Mouse (Mus musculus) retina, postnatal 1 day (tissue): ENCODE measurements around the gene Mef2c.

Experiments
- DNase-seq: peaks from one replicate; pipeline ENCODE4 v3.0.0-alpha.2; 2012

The Mef2c gene

DNA sequence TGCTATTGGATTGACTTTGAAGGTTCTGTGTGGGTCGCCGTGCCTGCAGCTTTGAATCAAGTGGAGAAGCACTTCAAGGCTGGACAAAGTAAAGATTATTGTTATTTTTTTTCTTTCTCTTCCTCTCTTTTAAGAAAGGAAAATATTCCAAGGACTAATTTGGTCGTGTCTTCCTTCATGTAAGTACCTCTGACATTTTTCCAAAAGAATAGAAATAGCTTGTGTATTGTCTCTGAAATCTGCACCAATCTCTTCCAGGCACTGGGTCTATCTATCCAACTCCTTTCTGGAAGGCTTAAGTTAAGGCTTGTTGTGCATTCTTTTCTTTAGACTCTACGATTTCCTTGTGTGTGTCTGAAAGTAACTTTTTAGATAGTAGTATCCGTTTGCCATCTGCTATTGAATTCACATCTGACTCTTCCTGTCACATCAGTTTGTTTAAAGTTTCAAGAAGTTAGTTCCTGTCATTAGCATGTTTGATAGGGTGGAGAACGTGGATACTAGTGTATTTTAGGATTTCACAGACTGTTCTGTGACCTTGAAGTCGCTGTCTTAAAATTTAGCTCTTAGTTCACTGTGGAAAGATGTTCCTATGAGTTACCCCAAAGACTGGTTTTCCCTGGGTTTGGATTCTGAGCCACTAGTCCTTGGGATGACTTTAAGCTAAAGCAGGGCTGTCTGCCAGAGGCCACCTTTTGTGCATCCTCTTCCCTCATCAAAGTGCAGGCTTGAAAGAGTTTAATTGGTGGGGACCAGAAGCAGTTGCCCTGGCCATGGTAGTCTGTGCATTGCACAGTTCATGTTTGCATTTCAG lies 21.3 kb downstream of the Mef2c start:
- DNase-seq = no peak

DNA sequence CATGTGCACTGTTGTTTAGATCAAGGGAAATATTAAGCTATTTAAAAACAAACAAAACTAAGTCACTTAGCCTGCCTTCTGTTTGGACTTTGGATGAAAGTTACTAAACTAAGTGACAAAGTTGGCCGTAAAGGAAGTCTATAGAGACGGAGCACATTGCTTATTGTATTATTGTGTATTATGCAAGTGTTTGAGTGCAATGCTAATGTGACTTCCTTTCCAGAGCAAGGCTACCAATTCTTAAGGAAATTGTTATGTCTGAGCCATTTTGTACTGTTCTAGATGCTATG lies 21.8 kb downstream of the Mef2c start:
- no peak for DNase-seq

DNA sequence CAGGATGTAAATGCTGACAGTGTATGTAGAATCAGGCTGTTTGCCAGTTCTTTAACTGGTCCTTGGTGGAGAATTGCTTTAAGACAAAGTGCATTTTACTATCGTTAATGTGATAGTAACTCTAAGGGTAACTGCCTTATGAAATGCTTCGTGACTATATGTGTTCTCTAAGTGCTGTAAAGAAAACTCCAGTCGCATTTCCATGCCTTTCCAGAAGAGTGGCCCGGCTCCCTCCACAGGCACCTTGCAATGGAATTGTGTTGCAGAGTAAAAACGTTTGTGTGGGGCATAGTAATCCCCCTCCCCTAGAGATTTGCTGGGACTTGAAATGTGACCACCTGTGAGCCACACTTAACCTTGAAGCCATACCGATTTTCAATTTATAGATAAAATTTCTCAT lies 22.2 kb downstream of the Mef2c start:
- DNase-seq = no peak

DNA sequence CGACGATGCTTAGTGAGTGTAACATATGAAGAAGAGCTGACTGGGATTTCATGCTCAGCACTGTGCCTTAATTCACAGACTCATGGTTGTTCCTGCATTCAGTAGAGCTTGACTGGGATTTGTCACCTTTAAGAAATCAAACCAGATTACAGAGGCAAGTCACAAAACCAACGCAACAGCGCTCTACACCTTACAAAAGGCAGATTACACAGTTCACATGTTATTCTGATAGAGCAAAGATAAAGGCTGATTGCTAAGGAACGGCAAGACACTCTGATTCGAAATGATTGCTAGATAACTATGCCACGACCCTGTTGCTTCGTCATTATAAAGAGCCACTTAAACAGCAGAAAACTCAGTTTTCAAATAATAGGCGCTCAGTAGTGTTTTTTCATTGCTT lies 24.1 kb downstream of the Mef2c start:
- no peak for DNase-seq

DNA sequence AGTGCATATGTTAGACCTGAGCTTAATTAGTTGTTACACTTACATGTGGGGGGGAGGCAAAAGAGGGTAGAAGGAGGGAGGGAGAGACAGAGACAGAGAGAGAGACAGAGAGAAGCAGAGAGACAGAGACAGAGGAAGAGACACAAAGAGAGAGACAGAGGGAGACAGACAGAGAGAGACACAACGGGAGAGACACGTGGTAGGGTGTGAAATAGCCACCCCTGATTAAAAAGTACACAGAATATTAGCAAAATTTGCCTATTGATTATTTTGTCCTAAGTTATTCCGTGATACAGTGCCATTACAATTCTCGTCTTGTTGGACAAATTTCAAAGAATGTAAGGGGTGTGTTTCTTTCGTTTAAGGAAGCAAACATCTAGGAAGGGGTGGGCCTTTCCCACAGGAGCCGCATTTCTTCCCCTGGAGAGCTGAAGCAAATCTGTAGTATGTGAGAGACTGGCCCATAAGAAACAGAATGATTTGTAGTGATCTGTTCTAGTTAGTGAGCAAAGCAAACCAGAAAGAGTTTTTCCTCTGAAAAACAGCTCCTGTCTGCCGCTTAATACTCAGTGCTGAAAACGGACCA lies 26.0 kb downstream of the Mef2c start:
- DNase-seq = no peak

DNA sequence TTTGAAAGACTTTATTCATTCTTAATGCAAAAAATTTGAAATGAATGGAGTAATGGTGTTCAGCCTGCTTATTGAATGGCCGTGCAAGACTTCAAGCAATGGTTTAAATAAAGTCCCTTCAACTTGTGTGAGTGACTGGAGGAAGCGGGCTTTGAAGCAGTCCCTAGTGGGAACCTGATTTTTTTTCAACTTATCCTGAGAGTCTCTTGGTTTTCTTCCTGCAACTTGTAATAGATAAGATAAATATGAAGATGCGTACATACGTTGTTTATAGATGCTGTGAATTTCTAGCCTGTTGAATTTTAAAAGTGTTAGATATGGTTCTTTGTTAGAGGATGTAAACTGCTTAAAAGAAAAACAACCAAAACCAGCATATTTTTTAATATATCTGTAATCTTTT lies 27.1 kb downstream of the Mef2c start:
- DNase-seq = no peak

DNA sequence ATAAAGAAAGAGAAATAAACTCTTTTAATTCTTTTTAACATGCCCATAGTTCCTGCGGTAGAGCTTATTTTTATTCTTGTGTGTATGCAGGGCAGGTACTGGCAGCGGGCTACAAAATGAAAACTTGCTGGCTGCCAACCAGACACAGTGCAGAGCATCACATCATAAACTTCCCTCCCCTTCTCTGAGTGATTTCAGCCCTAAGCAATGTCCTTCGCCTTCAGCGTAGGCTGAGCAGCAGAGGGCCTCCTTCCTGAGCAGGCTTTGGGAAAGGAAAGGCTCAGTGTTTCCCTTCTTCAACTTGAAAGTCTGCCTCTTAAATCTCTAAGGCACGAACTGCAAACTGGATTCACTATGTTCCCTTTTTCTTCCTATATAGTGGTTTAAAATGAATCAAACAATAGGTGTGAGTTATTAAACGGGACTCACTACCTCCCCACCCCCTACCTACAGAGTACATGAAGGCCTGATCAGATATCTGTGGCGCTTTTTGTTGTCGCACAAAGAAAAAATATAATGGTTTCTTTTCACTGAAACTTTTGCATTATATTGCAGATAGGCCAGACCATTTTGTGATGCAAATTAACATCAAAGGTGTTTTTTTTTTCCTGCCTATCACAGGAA lies 28.2 kb downstream of the Mef2c start:
- no peak for DNase-seq

DNA sequence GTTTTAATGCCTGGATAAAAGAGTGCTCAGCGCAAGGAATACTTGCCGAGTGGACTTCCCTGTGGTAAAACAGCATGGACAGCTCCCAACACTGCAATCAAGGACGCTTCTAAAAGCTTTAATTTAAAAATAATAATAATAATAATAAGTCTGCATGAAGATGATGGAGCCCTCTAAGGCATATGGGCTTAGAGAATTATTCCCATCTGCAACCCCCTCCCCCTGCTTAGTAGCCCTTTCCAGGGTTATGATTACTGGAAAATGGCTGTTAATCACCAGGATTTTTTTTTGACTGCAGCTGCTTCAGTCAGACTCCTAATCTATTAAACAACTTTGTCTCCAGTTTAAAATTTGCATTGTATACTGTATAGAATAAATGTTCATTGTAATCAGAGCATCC lies 32.5 kb downstream of the Mef2c start:
- no peak for DNase-seq

DNA sequence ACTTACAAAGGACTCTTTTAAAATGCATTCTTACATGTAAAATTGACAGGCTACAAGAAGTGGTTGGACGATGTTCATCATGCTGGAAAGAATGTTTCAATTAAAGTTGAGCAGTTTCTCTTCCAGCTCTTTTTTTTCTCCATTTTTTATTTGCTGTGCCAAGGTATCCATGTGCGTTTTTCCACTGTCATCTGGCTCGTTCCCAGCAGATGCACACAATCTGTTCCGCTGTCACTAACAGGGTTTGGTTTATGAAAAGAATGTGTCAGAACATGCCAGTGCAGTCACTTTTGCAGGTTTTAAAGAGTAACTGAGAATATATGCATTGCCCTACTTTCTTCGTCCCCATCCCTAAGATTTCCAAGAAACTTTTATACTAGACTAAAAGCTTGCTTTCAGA lies 33.3 kb downstream of the Mef2c start:
- DNase-seq = no peak

DNA sequence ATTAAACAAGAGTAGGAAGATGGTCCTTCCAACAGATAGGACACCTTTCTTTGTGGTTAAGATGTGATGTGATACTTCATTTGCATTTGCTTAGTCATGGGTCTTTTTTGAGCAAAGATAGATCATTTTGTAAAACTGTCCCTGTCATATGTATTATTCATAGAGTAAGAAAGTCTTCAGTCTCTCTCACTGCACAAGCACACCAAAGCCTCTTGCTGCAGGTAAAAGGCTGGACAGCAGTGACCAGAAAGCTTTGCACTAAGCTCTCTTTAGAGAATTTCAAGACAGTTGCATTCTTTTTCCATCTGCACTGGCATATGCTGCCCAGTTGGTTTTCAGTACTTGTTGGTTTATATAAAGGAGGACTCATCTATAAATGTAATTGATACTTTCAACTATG lies 36.1 kb downstream of the Mef2c start:
- no peak for DNase-seq

DNA sequence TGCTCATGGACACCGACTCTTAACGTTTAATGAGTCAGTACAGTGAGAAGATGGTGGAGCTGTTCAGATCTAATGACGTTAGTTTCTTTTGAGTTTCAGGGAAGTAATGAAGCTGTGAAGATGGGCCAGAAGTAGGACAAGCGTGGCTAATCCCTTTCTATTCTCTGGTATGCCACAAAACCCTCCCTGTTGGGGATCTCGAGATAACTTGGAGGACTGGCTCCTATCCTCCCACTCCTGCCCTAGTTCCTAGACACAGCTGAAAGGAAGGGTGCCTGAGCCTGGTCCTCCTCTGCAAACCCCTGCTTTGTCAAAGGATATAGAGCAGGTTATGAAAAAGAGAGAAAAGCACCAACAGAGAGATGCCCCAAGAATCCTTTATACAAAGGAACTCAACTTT lies 38.8 kb downstream of the Mef2c start:
- no peak for DNase-seq

DNA sequence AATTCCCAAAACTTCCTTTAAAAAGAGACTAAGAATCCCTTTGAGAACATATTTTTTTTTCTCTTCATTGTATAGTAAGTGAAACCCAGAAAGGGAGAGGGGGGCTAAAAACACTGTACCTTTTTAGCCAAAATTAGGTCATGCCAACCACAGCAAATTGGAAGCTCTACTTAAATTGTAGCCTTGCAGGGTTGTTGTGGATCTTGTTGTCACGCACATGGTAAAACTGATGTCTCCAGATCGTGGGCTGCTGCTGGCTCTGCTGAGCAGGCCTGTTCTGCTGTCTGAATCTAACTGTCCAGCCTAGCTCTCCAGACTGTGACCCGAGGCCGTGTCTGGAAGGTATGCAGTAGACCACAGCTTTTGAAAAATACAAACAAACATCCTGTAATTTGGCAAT lies 40.9 kb downstream of the Mef2c start:
- no peak for DNase-seq

DNA sequence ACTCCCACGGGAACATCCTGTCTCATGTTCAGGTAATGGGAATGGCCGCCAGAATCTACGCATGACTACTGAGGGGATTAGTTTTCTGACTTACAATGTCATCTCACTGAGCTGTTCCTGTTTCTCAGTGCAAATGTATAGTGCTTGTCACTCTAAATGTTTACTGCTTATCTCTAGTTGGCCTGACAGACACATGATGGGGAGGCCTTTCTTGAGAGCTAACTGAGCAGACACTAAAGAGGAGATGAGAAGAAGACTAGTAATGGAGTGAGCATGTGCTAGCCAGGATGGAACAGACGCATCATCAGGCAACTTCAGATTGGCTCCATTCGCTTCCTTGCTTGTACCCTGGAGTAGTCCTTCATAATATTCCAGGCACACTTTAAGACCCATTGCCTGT lies 43.0 kb downstream of the Mef2c start:
- no peak for DNase-seq

DNA sequence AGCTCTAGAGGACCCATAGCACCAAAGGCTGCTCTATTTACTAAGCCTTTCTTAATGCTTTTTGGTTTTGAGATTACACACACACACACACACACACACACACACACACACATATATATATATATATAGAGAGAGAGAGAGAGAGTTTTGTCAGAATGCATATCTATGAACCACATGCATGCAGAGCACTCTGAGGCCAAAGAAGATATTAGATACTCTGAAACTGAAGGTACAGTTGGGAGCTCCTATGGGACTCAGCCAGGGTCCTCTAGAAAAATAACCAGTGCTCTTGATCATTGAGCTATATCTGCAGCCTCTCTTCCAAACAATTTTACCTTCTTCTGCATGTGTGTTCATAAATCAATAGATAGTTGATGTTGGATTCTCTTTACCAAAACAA lies 47.4 kb downstream of the Mef2c start:
- no peak for DNase-seq

DNA sequence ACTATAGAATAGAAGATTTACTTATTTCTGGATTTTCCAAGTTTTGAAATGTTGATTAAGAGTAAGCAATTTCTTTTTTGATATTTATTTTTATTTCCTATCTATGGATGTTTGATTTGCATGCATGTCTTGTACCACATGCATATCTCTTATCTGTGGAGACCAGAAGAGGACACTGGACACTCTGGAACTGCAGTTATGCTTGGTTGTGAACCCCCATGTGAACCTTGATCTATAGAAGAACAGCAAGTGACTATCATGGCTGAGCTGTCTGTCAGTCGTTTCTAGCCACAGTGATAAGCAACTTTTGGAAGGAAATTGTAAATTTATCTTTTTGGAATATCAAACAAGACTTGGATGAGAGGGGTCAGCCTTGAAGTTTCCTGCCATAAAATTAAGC lies 48.2 kb downstream of the Mef2c start:
- DNase-seq = no peak

DNA sequence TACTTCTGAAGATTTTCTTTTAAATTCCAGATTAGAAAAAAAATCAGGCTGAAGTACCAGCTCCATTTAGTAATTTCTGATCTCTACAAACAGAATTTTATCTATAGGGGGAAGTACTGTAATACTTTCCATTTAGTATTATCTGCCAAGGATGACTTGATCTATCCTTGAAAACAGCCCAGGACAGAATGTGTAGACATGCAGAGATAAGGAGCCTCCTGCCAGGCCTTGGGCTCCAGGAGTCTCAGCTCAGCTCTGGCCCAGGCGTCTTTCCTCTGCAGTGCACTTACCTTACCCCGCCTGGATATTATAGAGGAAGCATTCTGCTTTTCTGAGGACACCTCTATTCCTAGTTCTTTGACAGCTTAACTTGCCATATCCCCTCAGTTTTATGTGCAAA lies 59.4 kb downstream of the Mef2c start:
- DNase-seq = no peak

DNA sequence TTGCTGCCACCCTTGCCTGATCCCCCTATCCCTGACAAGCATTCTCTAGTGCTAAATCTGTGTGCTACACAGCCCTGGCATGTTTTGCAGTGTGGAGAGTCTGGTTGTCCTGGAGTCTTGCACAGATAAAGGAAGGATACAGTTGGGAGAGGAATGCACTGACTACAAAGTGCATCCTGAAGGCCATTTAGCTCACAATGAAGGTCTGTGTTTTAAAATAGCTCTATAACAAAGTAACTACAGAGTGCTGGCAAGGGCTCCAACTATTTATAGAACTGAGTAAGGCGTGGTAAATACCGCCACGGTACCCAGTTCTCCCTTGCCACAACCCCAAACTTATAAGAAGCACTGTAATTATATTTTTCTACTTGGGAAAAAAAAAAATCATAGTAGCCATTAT lies 61.9 kb downstream of the Mef2c start:
- no peak for DNase-seq

DNA sequence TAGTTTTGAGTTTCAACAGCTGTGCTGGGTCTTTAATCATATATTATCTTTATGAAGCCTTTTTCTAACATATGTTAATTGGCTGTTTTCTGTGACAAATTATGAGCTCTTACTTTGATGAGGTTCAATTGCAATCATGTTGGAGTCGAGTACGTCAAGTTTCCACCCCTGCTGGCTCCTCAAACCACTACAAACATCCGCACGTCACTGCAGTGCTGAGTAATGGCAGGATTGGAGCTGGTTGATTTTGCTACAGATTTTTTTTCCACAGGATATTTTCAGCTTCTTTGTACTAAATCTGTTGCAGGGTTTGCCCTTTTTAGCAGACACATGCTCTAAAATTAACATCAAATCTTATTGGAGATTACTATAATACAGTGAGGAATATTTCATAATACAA lies 62.3 kb downstream of the Mef2c start:
- DNase-seq = no peak

DNA sequence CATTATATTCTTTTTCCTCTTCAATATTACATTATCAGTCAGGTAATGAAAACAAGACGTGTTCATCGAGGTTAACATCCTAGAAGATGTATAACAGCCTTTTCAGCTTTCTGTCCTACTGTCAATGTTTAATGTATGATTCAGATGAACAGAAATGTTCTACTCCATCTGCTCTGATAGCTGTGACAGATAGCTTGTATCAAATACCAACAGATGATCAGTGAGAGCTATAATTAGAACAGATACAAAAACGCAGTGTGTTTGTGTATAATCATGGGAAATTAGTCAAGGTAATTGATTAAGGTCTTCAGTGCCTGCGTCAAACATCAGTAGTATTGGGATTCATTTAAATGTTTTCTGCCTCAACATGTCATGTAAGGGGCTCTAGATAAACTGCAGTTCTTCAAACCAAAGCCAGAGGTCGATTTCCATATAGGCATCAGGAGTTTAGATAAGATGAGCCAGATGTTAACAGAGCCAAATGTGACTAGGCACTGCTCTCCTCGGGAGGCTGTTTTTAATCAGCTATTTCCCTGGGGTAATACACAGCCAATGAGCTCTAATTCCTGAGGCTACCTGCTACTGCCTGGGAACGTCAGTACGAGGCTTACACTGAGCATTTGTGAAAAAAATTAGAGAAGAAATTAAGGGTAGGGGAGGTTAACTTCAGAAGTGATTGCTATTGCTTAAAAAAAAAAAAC lies 63.1 kb downstream of the Mef2c start:
- DNase-seq = peak; percentile 34

DNA sequence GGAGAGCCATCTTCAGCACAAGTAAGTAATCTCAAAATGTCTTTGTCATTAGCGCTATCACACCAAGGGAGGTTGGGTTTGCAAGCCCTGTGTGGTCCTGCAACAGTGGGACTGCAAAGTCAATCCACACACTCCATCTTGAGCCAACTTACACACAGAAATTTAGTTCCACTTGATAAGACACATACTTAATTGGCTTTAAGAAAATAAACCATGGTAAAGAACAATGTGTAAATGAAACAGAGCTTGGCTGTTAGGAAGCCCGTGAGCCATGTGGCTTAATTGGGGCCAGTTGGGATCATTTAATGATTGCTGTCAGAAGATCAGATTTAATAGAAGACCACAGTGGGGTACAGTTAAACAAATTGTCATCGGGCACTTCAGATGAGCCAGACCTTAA lies 63.8 kb downstream of the Mef2c start:
- peak; percentile 94 for DNase-seq

DNA sequence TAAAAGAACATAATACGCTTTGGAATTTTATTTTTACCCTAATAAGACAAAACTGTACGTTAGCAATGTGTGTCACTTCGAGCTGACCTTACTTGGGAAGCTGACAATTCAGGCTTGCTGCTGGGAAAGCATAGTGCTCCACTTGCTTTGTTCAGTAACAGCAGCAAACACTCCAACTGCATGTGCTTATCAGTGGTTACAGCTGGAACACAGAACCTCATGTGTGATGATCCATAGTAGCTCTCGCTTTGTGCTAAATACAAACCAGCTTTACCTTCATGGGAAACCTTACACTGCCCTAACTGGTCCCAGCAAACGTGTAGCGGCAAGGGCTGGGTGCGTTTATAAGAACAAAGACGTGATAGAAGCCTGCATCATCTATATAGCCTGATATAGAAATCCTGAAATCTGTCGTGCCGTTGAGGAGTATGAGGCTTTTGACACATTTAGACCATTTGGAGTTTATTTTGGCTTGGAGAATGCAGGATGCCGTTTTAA lies 65.0 kb downstream of the Mef2c start:
- no peak for DNase-seq

DNA sequence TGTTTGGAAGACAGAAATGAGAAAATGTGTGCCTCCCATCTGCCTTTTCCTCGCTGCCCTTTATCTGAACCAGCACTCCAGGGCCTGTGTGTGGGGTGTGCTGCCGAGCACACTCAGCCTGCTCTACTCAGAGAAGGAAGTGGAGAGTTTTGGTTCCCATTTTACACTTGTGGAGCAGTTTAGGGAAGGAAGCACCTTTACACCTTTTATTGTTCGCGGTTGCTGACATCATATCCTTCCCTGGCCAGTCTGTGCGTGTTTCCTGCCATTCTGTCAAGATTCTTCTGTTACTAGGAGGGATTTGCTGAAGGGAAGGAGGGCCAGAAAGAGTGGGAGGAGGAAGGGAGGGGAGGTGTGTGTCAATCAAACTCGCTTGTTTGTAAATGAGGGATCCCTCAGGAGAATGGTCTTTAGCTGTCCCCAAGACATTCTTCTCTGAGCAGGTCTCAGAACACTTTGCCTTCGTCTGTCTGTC lies 68.2 kb downstream of the Mef2c start:
- DNase-seq = no peak

DNA sequence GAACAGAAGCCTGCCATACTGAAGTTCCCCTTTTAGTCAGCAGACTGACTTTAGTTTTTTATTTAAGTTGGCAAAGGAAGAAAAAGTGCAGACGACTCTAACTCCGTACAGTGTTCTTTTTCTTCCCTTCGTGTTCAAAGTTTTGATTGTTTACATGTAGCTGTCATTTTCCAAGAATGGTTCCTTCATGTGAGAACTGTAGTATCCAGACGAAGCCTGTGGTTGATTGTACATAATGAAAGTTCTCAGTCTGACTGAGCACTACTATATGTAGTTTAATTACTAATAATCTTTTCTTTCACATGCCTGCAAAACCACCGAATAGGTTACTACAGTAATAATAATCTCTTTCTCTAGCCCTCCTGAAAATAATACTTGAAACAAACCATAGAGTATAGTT lies 68.6 kb downstream of the Mef2c start:
- no peak for DNase-seq

DNA sequence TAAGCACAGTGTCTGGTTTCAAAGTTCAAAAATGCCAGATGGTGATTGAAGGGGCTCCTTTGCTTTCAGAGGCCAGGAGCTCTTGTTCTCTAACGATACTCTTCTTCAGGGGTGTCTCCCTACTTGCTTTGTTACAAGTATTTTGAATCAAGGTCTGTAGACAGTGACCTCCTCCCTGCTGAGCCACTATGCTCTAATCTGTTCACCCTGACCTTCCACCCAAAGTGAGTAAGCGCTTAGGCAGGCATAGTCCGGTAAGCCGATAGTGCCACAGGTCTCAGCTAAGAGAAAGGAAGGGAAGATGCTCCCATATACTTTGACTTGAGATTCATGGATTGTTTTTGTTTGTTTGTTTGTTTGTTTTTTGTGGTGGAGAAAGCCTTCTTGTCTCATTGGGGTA lies 69.5 kb downstream of the Mef2c start:
- no peak for DNase-seq
